Mouse (Mus musculus): ENCODE measurements around the gene Usp32.

DNA sequence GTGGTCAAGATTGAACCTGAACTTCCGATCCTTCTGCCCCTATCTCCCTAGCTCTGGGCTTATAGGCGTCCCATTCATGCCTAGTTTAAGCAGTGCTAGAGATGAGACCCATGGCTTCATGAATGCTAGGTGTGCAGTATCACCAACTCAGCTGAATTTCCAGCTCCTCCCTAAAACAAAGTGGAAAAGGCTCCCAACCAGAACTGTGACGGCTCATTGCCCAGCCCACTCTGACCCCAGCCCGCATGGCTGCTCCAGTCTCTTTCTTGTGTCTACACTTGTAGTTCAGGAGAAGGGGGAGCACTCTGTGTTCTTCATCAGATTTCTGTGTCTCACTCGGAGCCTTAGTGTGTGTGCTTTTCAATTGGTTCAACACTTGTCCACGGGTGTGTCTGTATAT lies 44.9 kb upstream of the Usp32 start:
- TF ChIP-seq CTCF (IDR thresholded peaks at IDR 0.05; ENCODE audit: low read depth) (no peak), EP300 (optimal IDR thresholded peaks at IDR 0.05) (no peak)
